Comparison of ENCODE assay signal across 25 mouse cellular contexts in the genomic region with DNA sequence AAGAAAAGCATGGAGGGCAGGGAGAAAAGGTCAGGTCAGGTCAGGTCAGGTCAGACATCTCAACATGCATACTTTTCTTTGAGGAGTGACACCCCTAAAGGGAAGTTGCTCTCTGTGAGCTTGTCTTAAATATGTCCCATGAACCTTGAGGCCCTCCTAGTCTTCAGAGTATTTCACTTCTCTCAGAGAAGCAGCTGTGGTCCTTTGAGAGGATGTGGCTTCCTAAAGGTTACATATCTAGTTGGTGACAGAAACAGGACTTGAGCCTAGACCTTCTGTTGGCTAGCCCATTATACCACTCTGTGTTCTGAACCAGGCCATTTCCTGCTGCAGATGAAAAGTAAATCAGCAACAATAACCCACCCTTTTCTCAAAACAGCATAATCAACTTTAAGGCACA. TPM values are rescaled to one million over a fixed set of nuclear protein-coding genes. Genes with fewer than 3 reads are reported as not detected.
DNase-seq lines count a peak whose midpoint lies in the region; ATAC-seq and TF ChIP-seq lines count a peak whose summit lies in the region.
"Had no signal": no experiment of that assay in that cellular context is flagged by ENCODE, and none has a peak within 500 bp of the region (broad histone marks: within the 10 kb centered on the region; RNA-seq: fewer than 3 reads in every experiment).

No protein-coding gene starts in this region.

- no peak overlapping the region for H3K4me3 ChIP-seq in small intestine, adult 2 months (ENCODE audit: low read depth, low read length)
- H3K4me3 ChIP-seq in intestine, embryonic 16.5 days (ENCODE audit: low read length): no peak overlapping the region
- H3K4me3 ChIP-seq in left cerebral cortex, adult 2 months: no peak overlapping the region
- H3K4me3 ChIP-seq: embryonic facial prominence, embryonic 12.5 days; erythroblast, embryonic 14.5 days; heart, embryonic 13.5 days; hindbrain, embryonic 15.5 days; limb, embryonic 15.5 days; liver, embryonic 15.5 days; myocyte had no signal

- peak; percentile 24 to 30 for DNase-seq in spleen, postnatal 36 days (ENCODE audit: low spot score in 2 of 2)
- DNase-seq in spleen, postnatal 10 days (ENCODE audit: low spot score in 2 of 2): no peak
- no peak for DNase-seq in left cerebral cortex, adult 2 months (ENCODE audit: extremely low spot score in 1 of 2, low spot score in 2 of 2)
- DNase-seq in retina, embryonic 14.5 days (ENCODE audit: low spot score): no peak
- DNase-seq: cerebellum, adult 8-10 months; gastrocnemius, postnatal 10 days; heart, adult 18-20 months; heart, postnatal 36 days; kidney, adult 18-20 months; midbrain, embryonic 14.5 days; thymus, postnatal 14 days had no signal

- H3K9ac ChIP-seq in intestine, embryonic 16.5 days (ENCODE audit: low read depth, low read length): no peak overlapping the region
- H3K9ac ChIP-seq: embryonic facial prominence, embryonic 12.5 days; heart, embryonic 13.5 days; hindbrain, embryonic 15.5 days; limb, embryonic 15.5 days; liver, embryonic 15.5 days had no signal

- H3K27me3 ChIP-seq in small intestine, adult 2 months (ENCODE audit: control insufficient read depth, insufficient read depth, low read length): no peaks in the 10 kb centered on the region
- H3K27me3 ChIP-seq in intestine, embryonic 16.5 days (replicated peaks; ENCODE audit: control insufficient read depth, insufficient read depth, low read length): no peaks in the 10 kb centered on the region
- H3K27me3 ChIP-seq: embryonic facial prominence, embryonic 12.5 days; heart, embryonic 13.5 days; hindbrain, embryonic 15.5 days; limb, embryonic 15.5 days; liver, embryonic 15.5 days had no signal

- ATAC-seq in CD4-positive, CD25-positive, alpha-beta regulatory T cell, adult 4 months: peak; percentile 56
- peak; percentile 65 for ATAC-seq in inflammation-experienced regulatory T-cells, adult 6 months
- no peak for ATAC-seq in intestine, embryonic 16.5 days
- ATAC-seq: forebrain, embryonic 14.5 days had no signal

- H3K4me2 ChIP-seq in intestine, embryonic 16.5 days (ENCODE audit: low read depth, low read length): no peak overlapping the region
- H3K4me2 ChIP-seq: embryonic facial prominence, embryonic 12.5 days; heart, embryonic 13.5 days; hindbrain, embryonic 15.5 days; limb, embryonic 15.5 days; liver, embryonic 15.5 days had no signal

- TF ChIP-seq POLR2A in small intestine, adult 2 months (IDR thresholded peaks at IDR 0.05; ENCODE audit: low read depth, low read length): no peak

- no peak for TF ChIP-seq CTCF in small intestine, adult 2 months (IDR thresholded peaks at IDR 0.05; ENCODE audit: extremely low read depth, insufficient read length, insufficient replicate concordance, low read depth, low read length)
- no peak for TF ChIP-seq CTCF in left cerebral cortex, adult 2 months (IDR thresholded peaks at IDR 0.05)

- H3K27ac ChIP-seq in small intestine, adult 2 months (ENCODE audit: insufficient read depth, low read depth, low read length): peak overlapping the region; percentile 41
- H3K27ac ChIP-seq in intestine, embryonic 16.5 days (ENCODE audit: low read length): no peak overlapping the region
- no peak overlapping the region for H3K27ac ChIP-seq in left cerebral cortex, adult 2 months
- H3K27ac ChIP-seq: embryonic facial prominence, embryonic 12.5 days; heart, embryonic 13.5 days; hindbrain, embryonic 15.5 days; kidney, postnatal 0 days; limb, embryonic 15.5 days; liver, embryonic 15.5 days; macrophage had no signal

- H3K36me3 ChIP-seq in small intestine, adult 2 months (ENCODE audit: control insufficient read depth, insufficient read depth, low read length): no peaks in the 10 kb centered on the region
- no peaks in the 10 kb centered on the region for H3K36me3 ChIP-seq in intestine, embryonic 16.5 days (ENCODE audit: control insufficient read depth, insufficient read depth, low read length)
- H3K36me3 ChIP-seq: embryonic facial prominence, embryonic 12.5 days; heart, embryonic 13.5 days; hindbrain, embryonic 15.5 days; limb, embryonic 15.5 days; liver, embryonic 15.5 days had no signal

- H3K4me1 ChIP-seq in small intestine, adult 2 months (ENCODE audit: control insufficient read depth, insufficient read depth, insufficient read length, low read length): peaks cover 6% of the 10 kb centered on the region; the same call in 1 of the 2 replicates
- 0 out of 2 replicates have a peak, but pooled peaks cover 2% of the 10 kb centered on the region for H3K4me1 ChIP-seq in intestine, embryonic 16.5 days (ENCODE audit: control insufficient read depth, insufficient read depth, low read length)
- H3K4me1 ChIP-seq: embryonic facial prominence, embryonic 12.5 days; heart, embryonic 13.5 days; hindbrain, embryonic 15.5 days; limb, embryonic 15.5 days had no signal

- intact Hi-C loops in left cerebral cortex, adult 2 months (cut with DNase I): loop anchor here (5.0 to 10.0 kb wide), 2 partner anchors 315 to 892 kb away; a partner anchor contains a TSS

- no peaks in the 10 kb centered on the region for H3K9me3 ChIP-seq in intestine, embryonic 16.5 days (ENCODE audit: control insufficient read depth, low read length)
- H3K9me3 ChIP-seq: embryonic facial prominence, embryonic 12.5 days; heart, embryonic 13.5 days; hindbrain, embryonic 15.5 days; limb, embryonic 15.5 days; liver, embryonic 15.5 days had no signal

RNA-seq across cellular contexts. Expression of a gene that starts 2.4 kb away (rescaled TPM):
- polyA plus RNA-seq in CD4-positive, CD25-positive, alpha-beta regulatory T cell, adult 4 months (2017; shearing (Covaris generic)): 1 to 10 TPM; 4.1 to 9.1 TPM
- 10 to 100 TPM in 1 of 3 experiments, 1 to 10 TPM in 2; 5.6 to 10.3 (median 8.9) TPM for polyA plus RNA-seq in inflammation-experienced regulatory T-cells, adult 6 months (2017; shearing (Covaris generic))
- polyA plus RNA-seq in small intestine, adult 2 months (2012; rRNA removed): 3.8 and 4.6 TPM in 2 replicates
- polyA plus RNA-seq in intestine, embryonic 16.5 days (2015; fragmentation: Nextera tagmentation; extraction: Ambion mirVana): 9.3 and 10.9 TPM in 2 replicates
- 10 to 100 TPM; 44.4 to 47.4 TPM for total RNA-seq in left cerebral cortex, adult 2 months (2021)

Comparison
In these comparisons a context has a peak if more than half of its experiments do, and no peak if none do; other contexts are left out.
1. DNase-seq: peak in spleen, postnatal 36 days (2 of 2); none in spleen, postnatal 10 days (0 of 2), left cerebral cortex, adult 2 months (0 of 2) and retina, embryonic 14.5 days (single experiment).